Mouse (Mus musculus) embryonic fibroblast, embryonic 13.5 days (primary cell): ENCODE data around the gene Gm21719. TPM values are rescaled to one million over a fixed set of nuclear protein-coding genes. Genes with fewer than 3 reads are reported as not detected.
"Not testable (repeated sequence)": the region's sequence is repeated elsewhere in the genome, so short reads cannot be mapped to it uniquely, and the experiment has no call there.

Experiments used
- H3K27ac ChIP-seq: 2 replicates; pipeline ENCODE4 v1.5.1; 2012; ENCODE audit warnings: low read length, control low read depth, inconsistent platforms; ENCODE audit not compliant: insufficient read depth
- H3K4me1 ChIP-seq: 2 replicates; pipeline ENCODE4 v1.6.1; 2011; ENCODE audit warnings: low read length; ENCODE audit not compliant: control insufficient read depth, insufficient read depth
- H3K4me3 ChIP-seq: 2 replicates; pipeline ENCODE4 v1.5.1; 2011; ENCODE audit warnings: mild to moderate bottlenecking, control low read depth, low read length; ENCODE audit not compliant: insufficient read depth
- polyA plus RNA-seq: library from polyadenylated mRNA; stranded (reverse); fragments of >200 nt; gene quantifications from 2 replicates; pipeline ENCODE4 v1.2.4, GENCODE M21; 2011; ENCODE audit warnings: low read depth; ENCODE audit not compliant: missing spikeins, insufficient read length

Gm21719 gene
- not detected in 2 replicates for polyA plus RNA-seq

DNA sequence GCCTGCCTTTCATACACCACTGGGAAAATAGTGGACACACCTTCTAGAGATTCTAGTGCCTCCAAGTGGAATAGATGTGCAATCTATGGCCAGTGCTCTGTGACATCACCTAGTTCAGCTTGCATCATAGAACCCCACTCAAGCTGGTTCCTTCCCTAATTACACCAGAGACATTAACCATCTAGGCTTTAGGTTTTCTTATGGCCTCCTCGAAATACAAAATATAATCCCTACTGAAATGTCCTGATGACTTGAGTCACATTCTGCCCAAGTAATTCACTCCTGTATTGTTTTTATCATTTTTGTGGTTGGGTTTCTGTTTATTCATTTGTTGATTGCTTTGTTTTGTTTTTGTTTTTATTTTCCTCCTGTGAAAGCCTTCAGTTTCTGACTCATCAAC is at the start of gene Gm21719:
Gm21719 (minus strand) TSS at position 101 of the 400 bp plus-strand sequence.
- not testable (repeated sequence) for H3K27ac ChIP-seq, H3K4me3 ChIP-seq

More for the DNA sequence above, at the start of gene Gm21719:
- not testable (repeated sequence) for H3K4me1 ChIP-seq

Other genes starting within 250 kb of the Gm21719 start
- not detected in 2 replicates for gene Gm28919, start 99.3 kb downstream of the Gm21719 start, polyA plus RNA-seq
- not detected in 2 replicates for gene Gm20830, start 235.4 kb upstream of the Gm21719 start, polyA plus RNA-seq